Mouse (Mus musculus) stomach, embryonic 14.5 days (tissue): Measurements from ENCODE around the gene Chd6. TPM values are rescaled to one million over a fixed set of nuclear protein-coding genes. Genes with fewer than 3 reads are reported as not detected.
"Not testable (repeated sequence)": the region's sequence is repeated elsewhere in the genome, so short reads cannot be mapped to it uniquely, and the experiment has no call there.

ENCODE experiments used
- ATAC-seq: fragments of 200-750 bp; cut with Nextera tagmentation; 2 replicates; pipeline ENCODE4 v1.8.0; 2017; ENCODE audit warnings: low read depth, moderate TSS enrichment; ENCODE audit not compliant: insufficient number of reproducible peaks, insufficient read depth, low FRiP score
- H3K27ac ChIP-seq: fragments of 300-500 bp; sonication (generic); 2 replicates; pipeline ENCODE4 v1.5.1; 2014; ENCODE audit warnings: mild to moderate bottlenecking, low read length, moderate library complexity, mixed read lengths
- H3K27me3 ChIP-seq: fragments of 300-500 bp; sonication (generic); 2 replicates; pipeline ENCODE4 v1.6.1; 2014; ENCODE audit warnings: low read length, control low read depth, mixed read lengths; ENCODE audit not compliant: control insufficient read depth, insufficient read depth
- H3K36me3 ChIP-seq: fragments of 300-500 bp; sonication (generic); 2 replicates; pipeline ENCODE4 v1.6.1; 2014; ENCODE audit warnings: mild to moderate bottlenecking, control low read depth, low read length, moderate library complexity, mixed read lengths; ENCODE audit not compliant: control insufficient read depth, insufficient read depth
- H3K4me1 ChIP-seq: fragments of 300-500 bp; sonication (generic); 2 replicates; pipeline ENCODE4 v1.6.1; 2014; ENCODE audit warnings: low read length, control low read depth, mixed read lengths; ENCODE audit not compliant: control insufficient read depth, insufficient read depth
- H3K4me2 ChIP-seq: fragments of 300-500 bp; sonication (generic); replicated peaks from 2 replicates; pipeline ENCODE4 v1.6.1; 2014; ENCODE audit warnings: low read depth, low read length, control low read depth
- H3K4me3 ChIP-seq: fragments of 300-500 bp; sonication (generic); 2 replicates; pipeline ENCODE4 v1.5.1; 2014; ENCODE audit warnings: low read depth, low read length, control low read depth
- H3K9ac ChIP-seq: fragments of 300-500 bp; sonication (generic); replicated peaks from 2 replicates; pipeline ENCODE4 v1.6.1; 2014; ENCODE audit warnings: low read depth, mild to moderate bottlenecking, control low read depth, low read length, moderate library complexity, mixed read lengths
- H3K9me3 ChIP-seq: fragments of 300-500 bp; sonication (generic); 2 replicates; pipeline ENCODE4 v1.6.1; 2016; ENCODE audit warnings: low read depth, low read length, control low read depth; ENCODE audit not compliant: control insufficient read depth
- WGBS: fragments of 180-500 bp; shearing (Covaris S2); extraction: QIAGEN DNeasy Blood & Tissue Kit; methylation state at CpG from one replicate; pipeline ENCODE4 v1.1.7; 2014; 5-methylcytosine and 5-hydroxymethylcytosine counted together
- polyA plus RNA-seq: library from polyadenylated mRNA; unstranded; fragments of >200 nt; fragmentation: Nextera tagmentation; extraction: Ambion mirVana; gene quantifications from 2 replicates; pipeline ENCODE4 v1.2.1, GENCODE M21; 2014

The Chd6 gene
- polyA plus RNA-seq, 1 experiment from 2014 or later, result 52.2 TPM

DNA sequence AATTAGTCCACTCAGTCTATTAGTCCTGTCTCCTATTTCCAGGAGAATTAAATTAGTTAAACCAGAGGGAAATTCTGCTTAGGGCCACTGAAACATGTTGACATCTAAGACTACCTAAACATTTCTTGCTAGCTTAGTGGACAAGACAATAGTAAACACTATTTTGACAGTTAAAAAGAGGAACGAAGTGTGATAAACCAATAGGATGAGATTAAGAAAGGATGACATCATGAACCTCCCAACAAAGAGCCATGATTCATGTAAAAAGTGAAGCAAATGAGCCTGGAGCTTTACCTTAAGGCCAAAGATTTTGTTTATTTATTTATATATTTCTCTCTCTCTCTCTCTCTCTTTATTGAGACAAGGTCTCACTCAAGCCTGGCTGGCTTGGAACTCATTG, 146.7 kb downstream of the Chd6 start:
- H3K9ac ChIP-seq, result no peak overlapping the region
- H3K9me3 ChIP-seq, result no peaks in the 10 kb centered on the region
- no peaks in the 10 kb centered on the region for H3K27me3 ChIP-seq
- no peak overlapping the region for H3K4me3 ChIP-seq
- H3K4me1 ChIP-seq, result no peaks in the 10 kb centered on the region
- no peak overlapping the region for H3K27ac ChIP-seq
- ATAC-seq, result no peak
- no peak overlapping the region for H3K4me2 ChIP-seq
- H3K36me3 ChIP-seq, result peaks cover 70% of the 10 kb centered on the region
- 95% methylated on average over 1 of the region's 1 CpGs for WGBS

DNA sequence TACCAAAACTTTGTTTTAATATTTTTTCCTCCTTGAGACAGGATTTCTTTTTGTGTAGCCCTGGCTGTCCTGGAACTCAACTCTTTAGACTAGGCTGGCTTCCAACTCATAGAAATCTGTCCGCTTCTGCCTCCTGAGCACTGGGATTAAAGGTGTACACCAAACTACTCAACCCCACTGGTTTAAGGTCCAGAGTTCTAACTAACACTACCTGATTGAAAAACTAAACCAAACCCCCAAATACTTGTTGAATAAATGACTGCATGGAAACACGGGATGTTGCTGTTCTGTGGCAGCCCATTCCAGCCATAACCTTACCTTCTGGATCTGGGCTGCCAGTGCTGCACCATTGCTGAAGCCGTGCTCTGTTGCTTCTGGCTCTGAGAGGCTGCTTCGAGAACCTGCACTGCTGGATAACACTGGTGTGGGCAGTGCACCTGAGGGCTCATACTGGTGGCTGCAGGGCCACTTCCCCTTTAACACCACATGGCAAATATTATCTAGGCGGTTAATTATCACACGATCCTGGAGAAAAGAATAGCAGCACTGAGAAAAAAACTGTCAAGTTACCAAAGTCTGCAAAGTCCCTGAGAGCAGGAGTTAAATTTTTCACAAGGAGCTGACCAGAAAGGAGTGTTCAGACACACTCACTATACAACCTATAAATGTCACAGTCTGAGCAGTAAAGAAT, 147.8 kb downstream of the Chd6 start:
- Histone ChIP-seq H3K4me2 (no peak overlapping the region), H3K4me3 (no peak overlapping the region), H3K9me3 (no peaks in the 10 kb centered on the region), H3K4me1 (no peaks in the 10 kb centered on the region), H3K36me3 (peaks cover 69% of the 10 kb centered on the region), H3K27me3 (no peaks in the 10 kb centered on the region), H3K9ac (no peak overlapping the region), H3K27ac (no peak overlapping the region)
- WGBS, result 84% methylated on average over 6 of the region's 6 CpGs
- no peak for ATAC-seq

DNA sequence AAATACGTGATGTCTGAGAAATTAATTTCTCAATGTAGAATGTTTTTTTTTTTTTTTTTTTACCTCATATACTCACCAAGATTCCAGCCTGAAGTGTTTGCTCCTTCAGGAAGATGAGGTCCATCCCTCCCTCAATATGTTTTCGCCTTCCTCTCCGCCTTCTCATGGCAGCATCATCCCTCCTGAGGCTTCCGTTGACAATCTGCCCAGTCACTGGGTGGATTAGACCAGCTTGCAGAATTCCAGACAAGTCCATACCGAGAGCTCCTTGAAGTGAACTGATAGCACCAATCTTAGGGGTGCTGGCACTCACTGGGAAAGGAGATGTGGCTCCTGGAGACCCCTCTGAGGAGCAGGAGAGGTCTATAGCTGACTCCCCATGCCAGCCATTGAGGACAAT, 149.0 kb downstream of the Chd6 start:
- Histone ChIP-seq H3K9me3 (no peaks in the 10 kb centered on the region), H3K27me3 (no peaks in the 10 kb centered on the region), H3K9ac (no peak overlapping the region), H3K4me2 (no peak overlapping the region), H3K27ac (no peak overlapping the region), H3K36me3 (peaks cover 69% of the 10 kb centered on the region), H3K4me1 (no peaks in the 10 kb centered on the region), H3K4me3 (no peak overlapping the region)
- WGBS, result 89% methylated on average over 5 of the region's 5 CpGs
- no peak for ATAC-seq

DNA sequence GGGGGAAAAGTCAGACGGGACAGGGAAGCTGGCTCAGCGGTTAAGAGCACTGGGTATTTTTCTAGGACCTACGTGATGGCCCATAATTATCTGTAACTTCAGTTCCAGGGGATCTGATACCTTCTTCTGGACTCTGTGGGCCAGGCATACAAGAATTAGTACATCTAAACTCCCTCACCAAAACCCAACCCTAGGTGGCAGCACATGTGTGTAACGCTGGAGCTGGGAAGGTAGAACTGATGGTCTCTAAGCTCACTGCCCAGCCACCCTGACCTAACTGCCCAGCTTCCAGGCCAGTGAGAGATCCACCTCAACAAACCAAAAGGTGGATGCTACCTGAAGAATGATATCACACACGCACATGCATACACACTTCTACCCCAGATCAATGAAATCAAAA, 150.1 kb downstream of the Chd6 start:
- Histone ChIP-seq H3K9ac (no peak overlapping the region), H3K4me1 (no peaks in the 10 kb centered on the region), H3K4me2 (no peak overlapping the region), H3K9me3 (no peaks in the 10 kb centered on the region), H3K27me3 (no peaks in the 10 kb centered on the region), H3K36me3 (peaks cover 66% of the 10 kb centered on the region), H3K27ac (no peak overlapping the region), H3K4me3 (no peak overlapping the region)
- no peak for ATAC-seq
- whole genome bisulfite sequencing, result 90% methylated on average over 5 of the region's 5 CpGs

DNA sequence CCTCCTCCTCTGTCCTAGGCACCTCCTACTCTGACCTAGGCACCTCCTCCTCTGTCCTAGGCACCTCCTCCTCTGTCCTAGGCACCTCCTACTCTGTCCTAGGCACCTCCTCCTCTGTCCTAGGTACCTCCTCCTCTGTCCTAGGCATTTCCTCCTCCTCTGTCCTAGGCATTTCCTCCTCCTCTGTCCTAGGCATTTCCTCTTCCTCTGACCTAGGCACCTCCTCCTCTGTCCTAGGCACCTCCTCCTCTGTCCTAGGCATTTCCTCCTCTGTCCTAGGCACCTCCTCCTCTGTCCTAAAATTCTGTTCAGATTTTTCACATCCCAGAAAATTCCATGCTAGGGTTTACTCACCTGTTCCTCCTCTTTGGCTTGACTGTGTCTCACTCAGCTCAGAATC, 151.1 kb downstream of the Chd6 start:
- not testable (repeated sequence) for H3K27me3 ChIP-seq, H3K9ac ChIP-seq, H3K9me3 ChIP-seq, H3K4me3 ChIP-seq, ATAC-seq, H3K4me1 ChIP-seq, H3K27ac ChIP-seq, H3K4me2 ChIP-seq
- peaks cover 69% of the 10 kb centered on the region for H3K36me3 ChIP-seq

DNA sequence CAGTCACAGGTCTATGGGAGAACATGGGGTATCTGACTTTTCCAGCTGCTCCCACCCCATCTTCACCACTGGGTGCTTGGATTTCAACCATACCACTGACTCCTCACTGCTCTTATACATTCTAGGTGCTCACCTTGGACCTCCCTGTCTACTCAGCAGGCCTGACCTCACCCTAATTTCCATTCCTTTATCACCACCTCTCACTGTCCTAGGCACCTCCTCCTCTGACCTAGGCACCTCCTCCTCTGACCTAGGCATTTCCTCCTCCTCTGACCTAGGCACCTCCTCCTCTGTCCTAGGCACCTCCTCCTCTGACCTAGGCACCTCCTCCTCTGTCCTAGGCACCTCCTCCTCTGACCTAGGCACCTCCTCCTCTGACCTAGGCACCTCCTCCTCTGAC, 151.6 kb downstream of the Chd6 start:
- H3K4me2 ChIP-seq, H3K4me1 ChIP-seq, H3K27ac ChIP-seq, H3K9ac ChIP-seq, H3K9me3 ChIP-seq, H3K27me3 ChIP-seq, ATAC-seq, H3K4me3 ChIP-seq: not testable (repeated sequence)
- peaks cover 71% of the 10 kb centered on the region for H3K36me3 ChIP-seq

DNA sequence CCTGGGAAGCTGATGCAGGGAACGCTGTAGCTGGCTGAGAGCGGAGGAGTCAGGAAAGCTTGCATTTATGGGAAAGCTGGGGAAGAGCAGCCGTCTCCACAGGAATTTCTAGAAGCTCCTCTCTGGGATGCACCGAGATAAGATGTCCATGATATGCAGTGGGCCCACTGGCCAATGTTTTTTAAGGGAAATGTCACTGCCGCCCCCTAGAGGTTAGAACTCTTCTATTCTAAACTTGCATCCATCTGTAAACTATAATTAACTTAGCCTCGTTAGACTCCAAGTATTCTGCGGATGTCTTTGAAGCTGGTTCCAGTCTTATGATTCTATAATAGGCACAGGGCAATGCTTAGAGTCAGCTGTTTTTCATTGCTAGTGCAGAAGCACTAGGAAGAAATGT, 153.5 kb downstream of the Chd6 start:
- no peak for ATAC-seq
- H3K4me3 ChIP-seq, result no peak overlapping the region
- no peak overlapping the region for H3K4me2 ChIP-seq
- H3K9me3 ChIP-seq, result no peaks in the 10 kb centered on the region
- H3K27me3 ChIP-seq, result no peaks in the 10 kb centered on the region
- no peak overlapping the region for H3K27ac ChIP-seq
- H3K36me3 ChIP-seq, result peaks cover 74% of the 10 kb centered on the region
- no peaks in the 10 kb centered on the region for H3K4me1 ChIP-seq
- H3K9ac ChIP-seq, result no peak overlapping the region
- WGBS, result 75% methylated on average over 7 of the region's 7 CpGs

DNA sequence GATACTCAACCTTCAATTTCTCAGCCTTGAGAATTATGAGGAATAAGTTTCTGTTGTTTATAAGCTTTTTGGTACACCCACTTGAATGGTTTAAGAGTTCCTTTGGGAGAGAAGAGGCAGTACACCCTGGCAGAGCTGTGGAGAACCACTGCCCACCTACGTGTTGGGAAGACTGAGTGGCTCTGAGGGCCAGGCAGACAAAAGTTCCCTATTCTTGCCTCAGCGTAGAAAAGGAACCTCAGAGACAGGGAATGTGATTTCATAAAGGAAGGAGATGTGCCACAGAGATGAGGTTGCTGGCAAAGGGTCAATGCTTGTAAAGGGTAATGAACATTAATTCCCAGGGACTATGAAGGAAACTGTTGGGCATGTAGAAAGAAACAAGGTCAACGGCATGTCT, 154.3 kb downstream of the Chd6 start:
- WGBS, result 93% methylated on average over 3 of the region's 3 CpGs
- Histone ChIP-seq H3K9ac (no peak overlapping the region), H3K27ac (no peak overlapping the region), H3K27me3 (no peaks in the 10 kb centered on the region), H3K4me3 (no peak overlapping the region), H3K36me3 (peaks cover 74% of the 10 kb centered on the region), H3K4me1 (no peaks in the 10 kb centered on the region), H3K4me2 (no peak overlapping the region), H3K9me3 (no peaks in the 10 kb centered on the region)
- ATAC-seq, result no peak

DNA sequence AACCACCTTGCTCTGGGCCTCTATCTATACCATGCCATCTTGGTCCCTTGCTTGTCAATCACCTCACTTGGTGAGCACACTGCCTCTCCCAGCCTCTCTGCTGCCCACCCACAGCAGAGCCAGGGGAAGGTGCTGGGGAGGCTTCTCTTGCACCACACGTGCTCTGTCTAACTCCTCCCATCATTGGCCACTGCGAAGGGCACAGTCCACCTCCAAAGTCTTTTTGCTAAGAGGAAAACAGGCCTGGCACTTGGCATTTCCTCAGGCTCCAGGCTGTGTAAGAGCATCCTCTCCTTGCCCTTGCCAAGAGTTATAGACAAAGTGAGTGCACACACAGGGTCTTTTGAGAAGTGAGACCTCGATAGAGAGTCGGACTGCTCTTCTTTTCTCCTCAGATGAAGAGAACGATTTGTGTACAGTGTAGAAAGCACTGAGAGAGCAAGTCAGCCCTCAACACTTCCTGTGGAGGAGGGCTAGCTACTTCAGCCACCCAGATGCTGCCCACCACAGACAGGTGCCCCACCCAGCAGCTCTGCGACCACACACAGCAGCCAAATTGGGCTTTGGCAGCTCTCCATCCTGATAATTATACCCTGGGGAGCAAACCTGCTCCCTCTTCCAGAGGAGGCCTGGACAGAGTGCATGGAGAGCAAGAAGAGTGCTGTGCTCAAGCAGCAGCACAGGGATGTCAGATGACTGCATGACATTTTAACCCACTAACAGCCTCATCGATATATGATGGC, 155.6 kb downstream of the Chd6 start:
- Histone ChIP-seq H3K9ac (no peak overlapping the region), H3K27me3 (no peaks in the 10 kb centered on the region), H3K27ac (no peak overlapping the region), H3K4me1 (no peaks in the 10 kb centered on the region), H3K36me3 (peaks cover 78% of the 10 kb centered on the region), H3K4me2 (no peak overlapping the region), H3K9me3 (no peaks in the 10 kb centered on the region), H3K4me3 (no peak overlapping the region)
- no peak for ATAC-seq
- 78% methylated on average over 7 of the region's 7 CpGs for WGBS
